Mouse (Mus musculus) hindbrain, embryonic 14.5 days (tissue): ENCODE measurements at regions not wholly inside any gene's neighbourhood (a gene's known extent, or its start where the extent isn't known, plus 50 kb on each side); places are given as distances from the start of the nearest gene placed in this dataset.

Source experiments
- ATAC-seq: fragments of 200-750 bp; cut with Nextera tagmentation; 2 replicates; pipeline ENCODE4 v1.8.0; 2017; ENCODE audit warnings: moderate number of reproducible peaks, mild to moderate bottlenecking, moderate TSS enrichment, moderate library complexity; ENCODE audit not compliant: low FRiP score
- DNase-seq: peaks from one replicate; pipeline ENCODE4 v3.0.0-alpha.2; 2015; ENCODE audit warnings: low spot score
- H3K27ac ChIP-seq: fragments of 300-500 bp; sonication (generic); 2 replicates; pipeline ENCODE4 v1.5.1; 2014; ENCODE audit warnings: mild to moderate bottlenecking, moderate library complexity
- H3K27me3 ChIP-seq: fragments of 300-500 bp; sonication (generic); 2 replicates; pipeline ENCODE4 v1.6.1; 2014; ENCODE audit warnings: mild to moderate bottlenecking, low read length, mixed read lengths; ENCODE audit not compliant: control insufficient read depth, insufficient read depth
- H3K36me3 ChIP-seq: fragments of 300-500 bp; sonication (generic); replicated peaks from 2 replicates; pipeline ENCODE4 v1.6.1; 2014; ENCODE audit not compliant: control insufficient read depth, insufficient read depth
- H3K4me1 ChIP-seq: fragments of 300-500 bp; sonication (generic); replicated peaks from 2 replicates; pipeline ENCODE4 v1.6.1; 2014; ENCODE audit warnings: antibody characterized with exemption, low read length, mixed read lengths; ENCODE audit not compliant: control insufficient read depth, insufficient read depth
- H3K4me2 ChIP-seq: fragments of 300-500 bp; sonication (generic); replicated peaks from 2 replicates; pipeline ENCODE4 v1.6.1; 2014; ENCODE audit warnings: mild to moderate bottlenecking, moderate library complexity
- H3K4me3 ChIP-seq: fragments of 300-500 bp; sonication (generic); replicated peaks from 2 replicates; pipeline ENCODE4 v1.5.1; 2014; ENCODE audit warnings: mild to moderate bottlenecking, low read length
- H3K9ac ChIP-seq: fragments of 300-500 bp; sonication (generic); 2 replicates; pipeline ENCODE4 v1.6.1; 2014
- H3K9me3 ChIP-seq: fragments of 300-500 bp; sonication (generic); 2 replicates; pipeline ENCODE4 v1.6.1; 2016; ENCODE audit warnings: low read length; ENCODE audit not compliant: control insufficient read depth
- WGBS: fragments of 180-500 bp; shearing (Covaris S2); extraction: QIAGEN DNeasy Blood & Tissue Kit; methylation state at CpG from one replicate; pipeline ENCODE4 v1.1.7; 2014; 5-methylcytosine and 5-hydroxymethylcytosine counted together

GRCm38 (mm10) chr12:90664436-90664835 is 73.8 kb downstream of the Dio2 start:
- Histone ChIP-seq H3K9ac (no peak overlapping the region), H3K9me3 (no peaks in the 10 kb centered on the region), H3K4me1 (no peaks in the 10 kb centered on the region), H3K27ac (no peak overlapping the region), H3K36me3 (no peaks in the 10 kb centered on the region), H3K27me3 (no peaks in the 10 kb centered on the region), H3K4me2 (no peak overlapping the region), H3K4me3 (no peak overlapping the region)
- WGBS = 50% methylated on average over 2 of the region's 2 CpGs
- DNase-seq (no peak), ATAC-seq (no peak)

GRCm38 (mm10) chr12:90645452-90645851 is 92.8 kb downstream of the Dio2 start:
- Histone ChIP-seq H3K4me2 (no peak overlapping the region), H3K36me3 (no peaks in the 10 kb centered on the region), H3K27ac (no peak overlapping the region), H3K9me3 (no peaks in the 10 kb centered on the region), H3K4me1 (no peaks in the 10 kb centered on the region), H3K27me3 (no peaks in the 10 kb centered on the region), H3K9ac (no peak overlapping the region), H3K4me3 (no peak overlapping the region)
- WGBS = 70% methylated on average over 5 of the region's 5 CpGs
- no peak for ATAC-seq
- DNase-seq = no peak

GRCm38 (mm10) chr12:90643891-90644290 is 94.3 kb downstream of the Dio2 start:
- Histone ChIP-seq H3K9me3 (no peaks in the 10 kb centered on the region), H3K9ac (no peak overlapping the region), H3K36me3 (no peaks in the 10 kb centered on the region), H3K4me2 (no peak overlapping the region), H3K4me3 (no peak overlapping the region), H3K27me3 (no peaks in the 10 kb centered on the region), H3K4me1 (no peaks in the 10 kb centered on the region), H3K27ac (no peak overlapping the region)
- WGBS = 15% methylated on average over 1 of the region's 1 CpGs
- DNase-seq (no peak), ATAC-seq (no peak)

GRCm38 (mm10) chr12:90624856-90625255 is 113.4 kb downstream of the Dio2 start:
- Histone ChIP-seq H3K4me3 (no peak overlapping the region), H3K4me1 (no peaks in the 10 kb centered on the region), H3K4me2 (no peak overlapping the region), H3K9me3 (no peaks in the 10 kb centered on the region), H3K27me3 (no peaks in the 10 kb centered on the region), H3K27ac (no peak overlapping the region), H3K36me3 (no peaks in the 10 kb centered on the region), H3K9ac (no peak overlapping the region)
- no peak for ATAC-seq
- no peak for DNase-seq

- DNase-seq = no peak
- 81% methylated on average over 2 of the region's 2 CpGs for WGBS
Measured at GRCm38 (mm10) chr12:90623426-90623825, 114.8 kb downstream of the Dio2 start.

GRCm38 (mm10) chr12:90608810-90609209 is 129.4 kb downstream of the Dio2 start:
- WGBS = 78% methylated on average over 2 of the region's 2 CpGs
- Histone ChIP-seq H3K9me3 (no peaks in the 10 kb centered on the region), H3K36me3 (no peaks in the 10 kb centered on the region), H3K4me1 (no peaks in the 10 kb centered on the region), H3K9ac (no peak overlapping the region), H3K4me3 (no peak overlapping the region), H3K27ac (no peak overlapping the region), H3K27me3 (no peaks in the 10 kb centered on the region), H3K4me2 (no peak overlapping the region)
- no peak for DNase-seq
- ATAC-seq = no peak

More at GRCm38 (mm10) chr12:90623426-90623825, 114.8 kb downstream of the Dio2 start:
- no peaks in the 10 kb centered on the region for H3K27me3 ChIP-seq
- ATAC-seq = no peak
- no peak overlapping the region for H3K4me3 ChIP-seq
- H3K4me1 ChIP-seq = no peaks in the 10 kb centered on the region
- H3K4me2 ChIP-seq = no peak overlapping the region
- H3K9ac ChIP-seq = no peak overlapping the region
- no peaks in the 10 kb centered on the region for H3K36me3 ChIP-seq
- no peak overlapping the region for H3K27ac ChIP-seq
- H3K9me3 ChIP-seq = no peaks in the 10 kb centered on the region

- H3K27ac ChIP-seq = no peak overlapping the region
- no peaks in the 10 kb centered on the region for H3K27me3 ChIP-seq
- DNase-seq = no peak
- 79% methylated on average over 6 of the region's 6 CpGs for WGBS
- no peaks in the 10 kb centered on the region for H3K36me3 ChIP-seq
- no peak overlapping the region for H3K4me3 ChIP-seq
- H3K4me2 ChIP-seq = no peak overlapping the region
- H3K4me1 ChIP-seq = no peaks in the 10 kb centered on the region
- H3K9ac ChIP-seq = no peak overlapping the region
- no peaks in the 10 kb centered on the region for H3K9me3 ChIP-seq
- no peak for ATAC-seq
Measured at GRCm38 (mm10) chr12:90607894-90608293, 130.3 kb downstream of the Dio2 start.

GRCm38 (mm10) chr12:90580006-90580405 is 158.2 kb downstream of the Dio2 start:
- 87% methylated on average over 3 of the region's 3 CpGs for WGBS
- no peak overlapping the region for H3K4me2 ChIP-seq
- no peaks in the 10 kb centered on the region for H3K9me3 ChIP-seq
- H3K4me3 ChIP-seq = no peak overlapping the region
- no peaks in the 10 kb centered on the region for H3K4me1 ChIP-seq
- no peak overlapping the region for H3K9ac ChIP-seq
- H3K27me3 ChIP-seq = no peaks in the 10 kb centered on the region
- no peaks in the 10 kb centered on the region for H3K36me3 ChIP-seq
- DNase-seq (no peak), ATAC-seq (no peak)
- H3K27ac ChIP-seq = no peak overlapping the region

GRCm38 (mm10) chr12:90576103-90576502 is 162.1 kb downstream of the Dio2 start:
- Histone ChIP-seq H3K4me3 (no peak overlapping the region), H3K36me3 (no peaks in the 10 kb centered on the region), H3K4me2 (no peak overlapping the region), H3K9me3 (no peaks in the 10 kb centered on the region), H3K4me1 (no peaks in the 10 kb centered on the region), H3K27ac (no peak overlapping the region), H3K9ac (no peak overlapping the region), H3K27me3 (no peaks in the 10 kb centered on the region)
- no peak for ATAC-seq
- 69% methylated on average over 2 of the region's 2 CpGs for WGBS
- DNase-seq = no peak

- no peak overlapping the region for H3K4me2 ChIP-seq
- H3K27ac ChIP-seq = no peak overlapping the region
- DNase-seq (no peak), ATAC-seq (no peak)
- H3K4me1 ChIP-seq = no peaks in the 10 kb centered on the region
- no peak overlapping the region for H3K9ac ChIP-seq
- no peaks in the 10 kb centered on the region for H3K27me3 ChIP-seq
- no peaks in the 10 kb centered on the region for H3K36me3 ChIP-seq
- no peaks in the 10 kb centered on the region for H3K9me3 ChIP-seq
- no peak overlapping the region for H3K4me3 ChIP-seq
- 77% methylated on average over 5 of the region's 5 CpGs for whole genome bisulfite sequencing
Measured at GRCm38 (mm10) chr12:90571907-90572306, 166.3 kb downstream of the Dio2 start.
